Mouse (Mus musculus): ENCODE results near the gene Olfr323. TPM values are rescaled to one million over a fixed set of nuclear protein-coding genes. Genes with fewer than 3 reads are reported as not detected.

The Olfr323 gene
- polyA plus RNA-seq, 1 experiment from 2014 or later = not detected

DNA sequence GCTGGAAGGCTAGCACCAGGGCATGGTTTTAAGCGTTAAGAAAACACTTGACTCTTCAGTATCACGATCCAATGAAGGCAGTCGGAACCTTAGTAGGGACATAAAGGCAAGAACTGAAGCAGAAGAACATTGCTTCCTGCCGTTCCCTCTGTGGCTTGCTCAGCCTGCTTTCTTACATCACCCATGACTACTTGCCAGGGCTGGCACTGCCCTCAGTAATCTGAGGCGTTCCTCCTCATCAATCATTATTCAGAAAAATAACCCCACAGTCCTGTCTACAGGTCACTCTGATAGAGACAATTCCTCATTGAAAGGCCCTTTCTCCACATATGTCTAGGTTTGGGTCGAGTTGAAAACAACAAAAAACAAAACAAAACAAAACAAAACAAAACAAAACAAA lies 23.3 kb downstream of the Olfr323 start:
- H3K4me1 ChIP-seq (ENCODE audit: control insufficient read depth, insufficient read depth, low read length) = no peaks in the 10 kb centered on the region
- no peak overlapping the region for H3K4me3 ChIP-seq (ENCODE audit: low read length)
- no peak overlapping the region for H3K4me2 ChIP-seq (ENCODE audit: low read depth, low read length)
- WGBS = 80% methylated on average over 6 of the region's 6 CpGs
- H3K27ac ChIP-seq (ENCODE audit: low read length) = no peak overlapping the region
- H3K36me3 ChIP-seq (ENCODE audit: control insufficient read depth, insufficient read depth, low read length) = no peaks in the 10 kb centered on the region
- H3K9ac ChIP-seq (ENCODE audit: low read depth, low read length) = no peak overlapping the region
- H3K27me3 ChIP-seq (replicated peaks; ENCODE audit: control insufficient read depth, insufficient read depth, low read length) = peaks cover 3% of the 10 kb centered on the region; the same call in 1 of the 2 replicates
- H3K9me3 ChIP-seq (ENCODE audit: control insufficient read depth, low read length) = no peaks in the 10 kb centered on the region
- ATAC-seq = no peak

DNA sequence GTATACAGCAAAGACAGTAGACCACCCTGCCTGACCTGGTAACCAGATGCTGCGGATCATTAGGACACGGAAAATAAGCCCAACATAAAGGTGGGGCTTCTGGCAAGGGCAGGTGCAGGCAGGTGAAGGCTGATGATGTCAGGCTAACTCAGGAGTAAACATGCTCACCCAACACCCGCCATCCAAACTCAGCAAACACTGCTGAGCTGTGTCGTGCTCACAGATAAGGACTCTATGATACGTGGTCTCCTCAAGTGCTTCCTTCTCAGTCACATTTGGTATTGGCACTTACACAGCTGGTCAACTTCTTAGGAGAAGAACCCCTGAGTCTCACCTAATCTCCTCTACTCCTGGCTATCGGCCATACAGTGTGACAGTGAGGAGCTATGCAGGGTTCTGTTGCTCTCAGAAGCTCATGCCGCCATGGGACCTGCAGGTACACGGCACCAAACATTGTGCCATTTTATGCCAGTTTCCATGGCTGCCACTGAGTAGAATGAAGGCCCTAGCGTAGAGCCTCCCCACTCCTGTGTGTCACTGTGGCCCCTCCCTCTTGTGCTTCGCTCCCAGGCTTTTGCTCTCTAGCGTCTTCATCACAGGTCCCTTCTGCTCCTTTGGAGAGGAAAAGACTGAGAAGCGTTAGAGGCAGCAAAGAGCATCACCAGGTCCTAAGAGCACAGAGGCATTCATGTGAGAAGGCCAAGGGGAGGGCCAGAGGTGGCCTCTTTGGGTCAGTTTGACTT lies 24.0 kb downstream of the Olfr323 start:
- no peak overlapping the region for H3K9ac ChIP-seq (ENCODE audit: low read depth, low read length)
- no peaks in the 10 kb centered on the region for H3K36me3 ChIP-seq (ENCODE audit: control insufficient read depth, insufficient read depth, low read length)
- WGBS = 79% methylated on average over 12 of the region's 12 CpGs
- no peak overlapping the region for H3K4me2 ChIP-seq (ENCODE audit: low read depth, low read length)
- no peak overlapping the region for H3K27ac ChIP-seq (ENCODE audit: low read length)
- no peaks in the 10 kb centered on the region for H3K9me3 ChIP-seq (ENCODE audit: control insufficient read depth, low read length)
- no peak for ATAC-seq
- no peak overlapping the region for H3K4me3 ChIP-seq (ENCODE audit: low read length)
- no peaks in the 10 kb centered on the region for H3K4me1 ChIP-seq (ENCODE audit: control insufficient read depth, insufficient read depth, low read length)
- peaks cover 3% of the 10 kb centered on the region; the same call in 1 of the 2 replicates for H3K27me3 ChIP-seq (replicated peaks; ENCODE audit: control insufficient read depth, insufficient read depth, low read length)

DNA sequence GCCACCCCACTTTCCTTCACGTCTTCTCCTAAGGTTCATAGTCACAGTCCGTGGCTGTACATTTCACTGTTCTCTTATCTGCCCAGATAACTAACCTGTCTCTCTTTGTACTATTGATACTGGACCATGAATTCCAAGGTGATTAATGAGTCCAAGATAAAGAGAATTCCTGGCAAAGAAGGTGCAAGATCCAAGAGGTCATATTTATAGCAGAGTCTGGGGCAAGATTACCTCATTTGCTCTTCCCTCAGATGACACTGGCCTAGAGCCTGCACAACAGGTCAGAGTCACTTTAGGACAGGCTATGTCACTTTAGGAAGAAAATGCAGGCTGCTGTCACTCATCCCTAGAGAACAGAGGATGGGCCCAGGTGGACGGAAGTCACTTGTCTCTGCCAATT lies 25.1 kb downstream of the Olfr323 start:
- H3K9me3 ChIP-seq (ENCODE audit: control insufficient read depth, low read length) = no peaks in the 10 kb centered on the region
- H3K4me3 ChIP-seq (ENCODE audit: low read length) = no peak overlapping the region
- H3K9ac ChIP-seq (ENCODE audit: low read depth, low read length) = no peak overlapping the region
- H3K36me3 ChIP-seq (ENCODE audit: control insufficient read depth, insufficient read depth, low read length) = no peaks in the 10 kb centered on the region
- ATAC-seq = peak; percentile 68
- WGBS = 62% methylated on average over 3 of the region's 3 CpGs
- no peak overlapping the region for H3K4me2 ChIP-seq (ENCODE audit: low read depth, low read length)
- H3K27ac ChIP-seq (ENCODE audit: low read length) = no peak overlapping the region
- peaks cover 3% of the 10 kb centered on the region; the same call in 1 of the 2 replicates for H3K27me3 ChIP-seq (replicated peaks; ENCODE audit: control insufficient read depth, insufficient read depth, low read length)
- H3K4me1 ChIP-seq (ENCODE audit: control insufficient read depth, insufficient read depth, low read length) = no peaks in the 10 kb centered on the region

DNA sequence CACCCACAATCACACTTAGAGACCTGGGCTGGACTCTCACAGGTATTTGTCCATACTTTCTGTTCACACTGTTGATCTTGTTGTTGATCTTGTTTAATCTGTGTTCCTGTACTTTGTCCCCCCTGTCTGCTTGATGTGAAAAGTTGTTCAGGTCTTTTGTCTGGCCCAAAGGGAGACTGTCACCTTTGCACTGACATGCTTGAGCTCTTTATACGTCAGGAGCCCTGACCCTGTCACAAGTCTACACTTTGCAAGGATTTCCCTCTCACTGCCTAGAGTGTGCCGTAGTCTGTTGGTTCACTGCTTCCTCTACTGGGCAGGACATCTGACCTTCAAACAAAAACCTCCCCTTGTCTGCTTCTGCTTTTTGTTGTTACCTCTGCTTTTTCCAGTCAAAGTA lies 25.6 kb downstream of the Olfr323 start:
- Histone ChIP-seq H3K9me3 (ENCODE audit: control insufficient read depth, low read length) (no peaks in the 10 kb centered on the region), H3K9ac (ENCODE audit: low read depth, low read length) (no peak overlapping the region), H3K27me3 (replicated peaks; ENCODE audit: control insufficient read depth, insufficient read depth, low read length) (no peaks in the 10 kb centered on the region), H3K4me2 (ENCODE audit: low read depth, low read length) (no peak overlapping the region), H3K4me1 (ENCODE audit: control insufficient read depth, insufficient read depth, low read length) (no peaks in the 10 kb centered on the region), H3K27ac (ENCODE audit: low read length) (no peak overlapping the region), H3K36me3 (ENCODE audit: control insufficient read depth, insufficient read depth, low read length) (no peaks in the 10 kb centered on the region), H3K4me3 (ENCODE audit: low read length) (no peak overlapping the region)
- ATAC-seq = no peak
- 58% methylated on average over 2 of the region's 2 CpGs for WGBS

DNA sequence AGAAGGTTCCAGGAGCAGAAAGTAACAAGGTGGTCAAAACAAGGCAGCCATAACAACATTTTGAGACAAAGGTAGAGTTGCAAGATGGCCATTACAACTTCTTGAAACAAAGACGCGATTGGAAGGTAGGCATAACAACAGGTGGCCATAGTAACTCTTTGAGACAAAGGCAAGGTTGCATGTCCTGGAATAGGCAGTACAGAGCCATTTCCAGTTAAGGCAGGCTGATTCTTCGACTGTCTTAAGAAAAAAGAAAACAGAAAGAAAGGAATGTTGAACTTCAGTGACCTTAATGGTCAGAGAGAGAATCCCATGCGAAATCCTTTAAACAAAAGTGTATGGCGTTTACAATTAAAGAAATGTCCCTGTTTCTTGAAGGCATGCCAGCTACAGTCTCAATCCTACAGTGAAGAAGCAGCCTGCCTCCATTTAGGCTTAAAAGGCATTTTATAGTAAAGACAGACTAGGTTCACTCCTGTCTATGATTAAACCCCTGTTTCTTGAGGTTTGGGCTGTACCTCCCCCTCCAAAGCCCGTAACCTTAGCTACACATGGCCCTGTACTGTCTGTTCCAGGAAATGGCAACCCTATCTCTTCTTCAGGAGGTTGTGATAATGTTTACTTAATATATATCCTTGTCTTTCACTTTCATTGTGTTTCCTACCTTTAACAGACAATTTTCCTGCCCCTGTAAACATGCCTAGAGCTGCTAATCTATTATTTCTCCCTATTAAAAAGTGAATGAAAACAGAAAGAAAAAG lies 27.3 kb downstream of the Olfr323 start:
- no peak overlapping the region for H3K4me3 ChIP-seq (ENCODE audit: low read length)
- no peak overlapping the region for H3K27ac ChIP-seq (ENCODE audit: low read length)
- H3K9ac ChIP-seq (ENCODE audit: low read depth, low read length) = no peak overlapping the region
- 69% methylated on average over 6 of the region's 6 CpGs for WGBS
- H3K9me3 ChIP-seq (ENCODE audit: control insufficient read depth, low read length) = no peaks in the 10 kb centered on the region
- no peak for ATAC-seq
- no peak overlapping the region for H3K4me2 ChIP-seq (ENCODE audit: low read depth, low read length)
- no peaks in the 10 kb centered on the region for H3K27me3 ChIP-seq (replicated peaks; ENCODE audit: control insufficient read depth, insufficient read depth, low read length)
- no peaks in the 10 kb centered on the region for H3K36me3 ChIP-seq (ENCODE audit: control insufficient read depth, insufficient read depth, low read length)
- H3K4me1 ChIP-seq (ENCODE audit: control insufficient read depth, insufficient read depth, low read length) = no peaks in the 10 kb centered on the region

DNA sequence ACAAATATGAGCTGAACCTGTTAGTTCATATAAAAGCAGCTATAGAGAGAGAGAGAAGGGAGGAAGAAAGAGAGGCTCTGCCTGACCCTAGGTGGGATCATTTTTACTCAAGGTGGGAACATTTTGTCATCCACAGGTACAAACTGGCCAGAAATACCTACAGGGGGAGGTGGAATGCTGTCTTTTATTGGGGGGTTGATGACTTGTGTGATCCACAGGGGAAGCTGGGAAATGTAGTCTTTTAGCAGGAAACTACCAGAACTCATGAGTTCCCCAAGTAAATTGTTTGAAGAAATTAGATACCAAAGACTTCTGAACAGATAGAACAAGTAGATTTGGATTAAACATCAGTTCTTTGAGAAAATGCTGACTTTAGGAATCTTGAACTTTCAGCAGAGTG lies 28.2 kb downstream of the Olfr323 start:
- Histone ChIP-seq H3K4me3 (ENCODE audit: low read length) (no peak overlapping the region), H3K27me3 (replicated peaks; ENCODE audit: control insufficient read depth, insufficient read depth, low read length) (no peaks in the 10 kb centered on the region), H3K27ac (ENCODE audit: low read length) (no peak overlapping the region), H3K36me3 (ENCODE audit: control insufficient read depth, insufficient read depth, low read length) (no peaks in the 10 kb centered on the region), H3K4me2 (ENCODE audit: low read depth, low read length) (no peak overlapping the region), H3K9me3 (ENCODE audit: control insufficient read depth, low read length) (no peaks in the 10 kb centered on the region), H3K9ac (ENCODE audit: low read depth, low read length) (no peak overlapping the region), H3K4me1 (ENCODE audit: control insufficient read depth, insufficient read depth, low read length) (no peaks in the 10 kb centered on the region)
- no peak for ATAC-seq

DNA sequence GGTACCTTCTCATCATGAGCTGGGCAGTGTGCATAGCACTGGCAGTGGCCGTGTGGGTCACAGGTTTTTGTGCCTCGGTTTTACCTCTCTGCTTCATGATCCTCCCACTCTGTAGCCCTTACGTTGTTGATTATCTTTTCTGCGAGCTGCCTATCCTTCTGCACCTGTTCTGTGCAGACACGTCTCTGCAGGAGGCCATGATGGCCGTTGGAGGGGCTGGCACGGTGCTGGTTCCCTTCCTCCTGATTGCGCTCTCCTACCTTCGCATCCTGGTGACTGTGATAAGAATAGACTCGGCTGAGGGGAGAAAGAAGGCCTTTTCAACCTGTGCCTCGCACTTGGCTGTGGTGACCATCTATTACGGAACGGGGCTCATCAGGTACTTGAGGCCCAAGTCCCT lies 32.5 kb downstream of the Olfr323 start:
- no peaks in the 10 kb centered on the region for H3K4me1 ChIP-seq (ENCODE audit: control insufficient read depth, insufficient read depth, low read length)
- WGBS = 88% methylated on average over 13 of the region's 13 CpGs
- H3K36me3 ChIP-seq (ENCODE audit: control insufficient read depth, insufficient read depth, low read length) = no peaks in the 10 kb centered on the region
- H3K9ac ChIP-seq (ENCODE audit: low read depth, low read length) = no peak overlapping the region
- H3K27ac ChIP-seq (ENCODE audit: low read length) = no peak overlapping the region
- H3K27me3 ChIP-seq (replicated peaks; ENCODE audit: control insufficient read depth, insufficient read depth, low read length) = no peaks in the 10 kb centered on the region
- no peak overlapping the region for H3K4me3 ChIP-seq (ENCODE audit: low read length)
- ATAC-seq = no peak
- no peaks in the 10 kb centered on the region for H3K9me3 ChIP-seq (ENCODE audit: control insufficient read depth, low read length)
- no peak overlapping the region for H3K4me2 ChIP-seq (ENCODE audit: low read depth, low read length)

DNA sequence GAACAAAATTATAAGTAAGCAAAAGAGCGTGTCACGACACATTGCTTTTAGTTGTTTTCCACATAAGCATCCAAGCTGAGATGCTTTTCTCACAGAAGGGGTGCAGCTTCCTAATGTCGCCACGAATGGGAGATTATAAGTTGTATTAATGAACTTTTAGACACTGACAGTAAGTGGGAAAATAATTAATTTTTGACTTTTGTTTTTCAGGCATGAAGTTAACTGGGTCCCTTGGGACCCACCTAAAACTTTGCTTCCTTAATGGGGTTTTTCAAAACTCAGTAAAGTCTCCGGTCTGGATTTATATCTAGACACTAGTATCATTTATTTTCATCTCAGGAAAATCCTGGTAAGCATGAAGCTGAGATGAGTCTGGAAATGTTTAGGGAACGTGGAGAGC lies 35.5 kb downstream of the Olfr323 start, which contains the start of gene Olfr324:
TSS of gene Olfr324 (plus strand) at position 301 of the 400 bp plus-strand sequence.
- no peaks in the 10 kb centered on the region for H3K9me3 ChIP-seq (ENCODE audit: control insufficient read depth, low read length)
- no peaks in the 10 kb centered on the region for H3K27me3 ChIP-seq (replicated peaks; ENCODE audit: control insufficient read depth, insufficient read depth, low read length)
- H3K9ac ChIP-seq (ENCODE audit: low read depth, low read length) = no peak within 1 kb of the TSS
- H3K36me3 ChIP-seq (ENCODE audit: control insufficient read depth, insufficient read depth, low read length) = no peaks in the 10 kb centered on the region
- H3K4me2 ChIP-seq (ENCODE audit: low read depth, low read length) = no peak within 1 kb of the TSS
- WGBS = 86% methylated on average over 6 of the region's 6 CpGs
- no peaks in the 10 kb centered on the region for H3K4me1 ChIP-seq (ENCODE audit: control insufficient read depth, insufficient read depth, low read length)
- no peak for ATAC-seq
- no peak within 1 kb of the TSS for H3K27ac ChIP-seq (ENCODE audit: low read length)
- H3K4me3 ChIP-seq (ENCODE audit: low read length) = no peak within 1 kb of the TSS

DNA sequence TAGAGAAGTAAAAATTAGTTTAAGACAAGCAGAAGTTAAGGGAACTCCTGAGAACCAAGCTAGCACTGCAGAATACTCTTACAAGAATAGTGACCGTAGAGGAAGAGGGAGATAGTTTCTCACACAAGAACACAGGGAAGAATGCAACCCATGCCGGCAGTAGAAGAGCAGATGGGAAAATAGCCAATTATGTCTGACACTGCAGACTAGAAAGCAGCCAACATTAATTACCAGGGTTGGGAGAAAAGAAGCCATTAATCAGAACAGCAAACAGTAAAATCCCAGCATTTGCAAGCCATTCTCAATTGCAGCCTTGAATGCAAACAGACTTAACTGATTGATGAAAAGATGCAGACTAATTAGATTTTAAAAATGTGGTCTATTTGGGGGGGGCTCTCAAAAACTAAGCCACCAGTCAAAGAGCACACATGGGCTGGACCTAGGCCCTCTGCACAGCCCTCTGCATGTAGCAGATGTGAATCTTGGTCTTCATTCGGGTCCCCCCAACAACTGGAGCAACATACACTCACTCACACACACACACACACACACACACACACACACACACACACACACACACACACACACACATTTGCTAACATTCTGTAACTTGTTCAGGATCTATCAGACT lies 41.6 kb downstream of the Olfr323 start:
- Histone ChIP-seq H3K27me3 (replicated peaks; ENCODE audit: control insufficient read depth, insufficient read depth, low read length) (no peaks in the 10 kb centered on the region), H3K9me3 (ENCODE audit: control insufficient read depth, low read length) (no peaks in the 10 kb centered on the region), H3K4me1 (ENCODE audit: control insufficient read depth, insufficient read depth, low read length) (no peaks in the 10 kb centered on the region), H3K9ac (ENCODE audit: low read depth, low read length) (no peak overlapping the region), H3K27ac (ENCODE audit: low read length) (no peak overlapping the region), H3K4me2 (ENCODE audit: low read depth, low read length) (no peak overlapping the region), H3K4me3 (ENCODE audit: low read length) (no peak overlapping the region), H3K36me3 (ENCODE audit: control insufficient read depth, insufficient read depth, low read length) (no peaks in the 10 kb centered on the region)
- 58% methylated on average over 3 of the region's 3 CpGs for WGBS
- ATAC-seq = no peak
